Mouse (Mus musculus): ENCODE data around the gene Cd3eap.

Cd3eap gene

DNA sequence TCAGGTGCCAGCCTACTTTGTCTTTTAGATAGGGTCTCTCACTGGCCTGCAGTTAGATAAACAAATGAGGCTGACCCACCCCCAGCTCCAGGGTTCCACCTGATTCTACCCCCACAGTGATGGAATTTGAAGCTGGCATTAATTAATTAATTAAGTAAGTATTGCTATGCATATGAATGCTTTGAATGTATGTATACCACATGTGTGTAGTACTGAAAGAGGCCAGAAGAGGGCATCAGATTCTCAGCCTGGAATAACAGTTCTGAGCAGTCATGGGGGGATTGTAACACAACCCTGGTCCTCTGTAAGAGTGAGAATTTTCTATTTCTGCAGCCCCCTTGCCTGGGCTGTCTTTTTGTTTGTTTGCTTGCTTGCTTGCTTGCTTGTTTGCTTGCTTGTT is 30.9 kb downstream of the Cd3eap start:
- DNase-seq = no peak

DNA sequence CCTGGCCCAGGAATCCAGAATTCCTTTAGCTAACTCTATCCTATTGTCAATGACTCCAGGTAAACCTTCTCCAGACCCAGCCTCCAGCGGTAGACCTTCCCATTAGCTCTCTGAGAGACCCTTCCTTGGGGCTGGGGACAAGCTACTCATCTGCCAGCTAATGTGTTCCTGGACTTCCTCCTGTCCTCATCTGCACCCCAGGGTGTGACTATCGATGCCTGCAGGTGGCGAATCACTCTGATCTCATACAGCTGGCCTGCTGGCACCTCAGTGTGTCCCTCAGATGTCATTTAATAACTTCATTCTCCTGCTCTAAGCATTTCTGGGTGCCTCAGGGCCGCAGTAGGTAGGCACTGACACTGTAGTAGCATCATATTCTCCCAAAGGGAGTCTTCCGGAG is 31.5 kb downstream of the Cd3eap start:
- no peak for DNase-seq

DNA sequence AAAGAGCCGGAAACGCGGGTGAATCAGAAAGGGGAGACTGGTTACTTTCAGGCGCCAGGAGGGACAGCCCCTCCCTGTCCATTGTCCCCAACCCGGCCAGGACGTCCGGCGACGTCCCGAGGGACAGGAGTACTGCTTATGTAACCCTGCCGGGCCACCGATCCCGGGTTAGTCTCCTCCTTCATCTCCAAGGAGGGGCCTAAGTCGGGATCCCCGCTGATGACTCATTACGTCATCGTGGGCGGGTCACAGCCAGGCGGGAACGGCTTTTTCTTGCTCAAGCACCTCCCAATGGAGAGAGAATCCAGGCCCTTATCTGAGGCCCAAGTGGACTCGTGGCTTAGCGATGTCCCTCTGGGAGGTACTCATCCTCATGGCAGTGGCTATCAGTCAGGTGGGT is 32.2 kb downstream of the Cd3eap start:
- no peak for DNase-seq

DNA sequence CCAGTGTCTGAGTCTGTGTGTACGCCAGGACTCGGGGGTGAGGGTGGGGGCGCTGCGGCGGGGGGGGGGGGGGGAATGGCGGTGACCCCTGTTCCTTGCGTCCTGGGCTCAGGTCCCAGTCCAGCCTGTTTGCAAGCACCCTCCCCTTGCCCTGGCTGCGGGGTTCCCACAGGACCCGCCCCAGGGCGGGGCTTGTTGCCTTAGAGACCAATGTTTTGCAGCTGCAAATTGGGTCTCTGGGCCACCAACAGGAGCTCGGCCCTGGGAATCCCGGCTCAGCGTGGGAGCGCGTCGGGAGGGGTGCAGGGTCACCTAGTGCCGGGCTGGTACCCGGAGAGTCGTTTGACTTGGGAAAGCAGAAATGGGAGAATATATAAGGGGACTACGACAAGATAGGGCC is 32.9 kb downstream of the Cd3eap start:
- DNase-seq = no peak

DNA sequence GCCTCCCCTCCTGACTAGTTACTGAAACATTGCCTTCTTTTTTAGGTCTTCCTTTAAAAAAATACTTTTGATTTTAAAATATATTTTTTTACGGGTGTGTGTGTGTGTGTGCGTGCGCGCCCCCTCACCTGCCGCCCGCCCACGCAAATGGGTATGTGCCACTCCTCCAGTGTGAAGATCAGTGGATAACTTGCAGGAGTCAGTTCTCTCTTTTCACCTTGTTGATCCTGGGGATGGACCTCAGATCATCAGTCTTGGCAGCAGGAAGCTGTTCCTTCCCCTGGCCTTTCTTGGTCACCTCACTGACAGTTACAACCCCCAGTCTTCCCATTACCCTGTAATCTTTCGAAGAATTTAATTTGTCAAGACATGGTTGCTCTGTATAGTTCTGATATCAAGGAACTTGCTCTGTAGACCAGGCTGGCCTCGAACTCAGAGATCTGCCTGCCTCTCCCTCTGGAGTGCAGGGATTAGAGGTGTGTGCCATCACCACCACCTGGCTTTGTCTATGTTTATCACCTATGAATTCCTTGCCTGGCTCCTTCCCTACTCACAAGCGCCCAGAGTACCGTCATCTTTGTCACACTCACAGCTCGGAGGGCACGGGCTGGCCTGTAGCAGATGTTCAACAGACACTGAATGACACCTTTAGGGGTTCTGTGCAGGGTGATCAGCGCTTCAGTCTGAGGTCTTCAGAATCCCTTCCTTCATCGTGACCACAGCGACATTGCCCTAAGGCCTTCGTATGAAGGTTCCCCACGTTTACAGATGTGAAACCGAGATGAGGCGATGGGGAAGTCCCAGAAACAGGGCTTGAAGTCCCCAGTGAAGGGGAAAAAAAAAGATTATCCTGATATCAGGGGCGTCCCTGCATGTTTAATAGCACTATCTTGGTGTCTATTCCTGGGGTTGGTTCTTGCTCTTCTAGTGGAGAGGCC is 33.8 kb downstream of the Cd3eap start:
- no peak for DNase-seq

DNA sequence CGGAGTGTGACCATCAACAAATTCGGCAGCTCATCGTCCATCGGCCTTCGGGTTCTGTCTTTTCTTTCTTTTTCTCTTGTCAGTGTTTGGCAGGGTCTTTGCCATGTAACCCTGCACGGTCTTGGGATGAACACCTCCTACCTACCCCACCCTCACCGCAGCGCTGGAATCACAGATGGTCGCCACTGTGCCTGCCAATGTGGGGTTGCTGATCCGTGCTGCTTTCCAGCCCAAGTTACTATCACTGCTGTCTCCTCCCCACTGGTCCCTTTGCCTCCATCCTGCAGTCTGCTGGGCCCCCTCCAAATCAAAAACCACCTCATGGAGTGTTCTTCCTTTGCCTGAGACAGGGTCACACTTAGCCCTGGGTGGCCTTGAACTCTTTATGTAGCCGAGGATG is 35.1 kb downstream of the Cd3eap start:
- DNase-seq = no peak

DNA sequence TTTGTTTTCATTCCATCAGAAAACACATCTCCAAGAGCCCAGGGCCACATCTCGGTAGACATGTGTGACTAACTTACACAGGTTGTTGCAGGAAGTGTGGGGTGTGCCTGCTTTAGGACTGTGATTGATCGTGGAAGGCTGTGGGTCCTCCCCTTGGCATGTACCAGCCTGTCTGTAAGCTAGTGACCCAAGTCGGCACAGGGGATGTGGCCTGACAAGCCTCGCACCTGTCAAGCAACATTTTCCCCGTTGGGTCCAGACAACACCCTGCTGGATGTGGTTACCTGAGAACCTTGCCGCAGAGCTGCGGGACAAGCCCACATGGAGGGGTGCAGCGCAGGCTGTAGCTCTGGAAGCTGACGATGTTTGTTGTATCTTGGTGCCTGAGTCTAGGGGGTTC is 36.8 kb downstream of the Cd3eap start:
- DNase-seq = no peak

DNA sequence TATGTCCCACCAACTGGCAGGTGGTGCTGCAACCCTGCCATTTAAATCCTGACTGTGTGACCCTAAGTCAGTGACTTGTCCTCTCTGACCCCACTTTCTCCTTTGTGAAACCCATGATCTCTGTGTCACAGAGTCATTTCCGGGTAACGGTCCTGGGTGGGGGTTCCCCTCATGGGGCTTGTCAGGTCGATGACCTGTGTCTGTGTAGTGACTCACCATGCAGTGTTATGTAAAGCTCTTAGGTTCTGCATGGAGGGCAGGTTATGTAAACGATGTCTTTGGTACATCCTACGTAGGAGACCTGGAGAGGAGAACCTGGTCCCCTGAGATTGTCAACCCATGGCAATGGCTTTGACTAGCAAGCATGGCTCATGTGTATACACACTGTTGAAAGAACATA is 37.8 kb downstream of the Cd3eap start:
- no peak for DNase-seq

DNA sequence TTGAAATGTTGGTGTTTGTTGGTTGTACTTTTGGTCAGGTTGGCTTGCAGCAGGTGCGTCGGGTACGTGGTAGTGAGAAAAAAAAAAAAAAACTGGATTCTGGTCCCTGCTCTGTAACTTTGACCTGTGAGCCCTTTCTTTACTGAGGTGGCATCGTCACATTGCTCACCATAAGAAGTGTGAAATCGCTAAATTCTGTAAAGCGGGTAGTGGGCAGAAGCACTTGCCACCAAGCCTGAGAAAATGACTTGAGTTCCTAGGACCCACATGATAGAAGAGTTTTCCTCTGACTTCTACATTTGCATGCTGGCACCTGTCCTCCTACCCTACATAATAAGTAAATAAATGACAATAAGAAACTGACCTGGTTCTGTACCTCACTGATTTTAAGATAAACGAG is 38.6 kb downstream of the Cd3eap start:
- no peak for DNase-seq

DNA sequence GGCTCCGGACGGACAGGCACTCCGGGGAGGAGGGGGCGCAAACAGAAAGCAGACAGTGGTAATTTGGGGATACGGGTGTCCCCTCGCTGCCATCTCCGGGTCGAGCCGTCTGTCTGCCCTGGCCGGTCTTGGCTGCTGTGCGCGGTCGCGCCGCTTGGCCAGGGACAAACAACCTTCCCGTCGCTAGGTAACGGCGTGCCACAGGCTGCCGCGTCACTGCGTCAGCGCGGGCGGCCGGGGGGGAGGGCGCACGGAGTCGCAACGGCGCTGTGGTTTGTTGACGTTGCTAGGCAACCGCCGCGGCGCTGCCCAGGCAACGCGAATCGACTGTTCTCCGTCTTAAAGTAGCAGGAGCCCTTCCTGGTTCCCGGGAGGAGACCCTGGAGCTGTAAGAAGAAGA is 39.4 kb downstream of the Cd3eap start:
- peak; percentile 88 for DNase-seq

DNA sequence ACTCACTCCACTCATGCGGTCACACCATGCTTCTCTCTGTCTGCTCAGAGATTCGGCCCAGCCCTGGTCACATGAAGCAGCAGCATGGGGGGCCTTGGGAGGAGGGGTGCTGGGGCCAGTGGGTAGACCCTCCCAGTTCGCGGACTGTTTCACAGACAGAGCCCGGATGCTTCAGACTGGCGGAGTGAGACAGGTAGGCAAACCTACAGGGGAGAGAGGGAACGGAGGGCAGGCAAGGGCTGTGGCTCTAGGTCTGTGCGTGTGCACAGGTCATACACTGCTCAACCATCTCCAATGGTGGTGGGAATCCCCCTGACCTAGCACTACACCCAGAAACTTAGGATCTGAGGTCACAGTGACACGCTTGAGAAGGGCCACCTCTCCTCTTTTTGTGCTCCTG is 39.8 kb downstream of the Cd3eap start:
- no peak for DNase-seq

DNA sequence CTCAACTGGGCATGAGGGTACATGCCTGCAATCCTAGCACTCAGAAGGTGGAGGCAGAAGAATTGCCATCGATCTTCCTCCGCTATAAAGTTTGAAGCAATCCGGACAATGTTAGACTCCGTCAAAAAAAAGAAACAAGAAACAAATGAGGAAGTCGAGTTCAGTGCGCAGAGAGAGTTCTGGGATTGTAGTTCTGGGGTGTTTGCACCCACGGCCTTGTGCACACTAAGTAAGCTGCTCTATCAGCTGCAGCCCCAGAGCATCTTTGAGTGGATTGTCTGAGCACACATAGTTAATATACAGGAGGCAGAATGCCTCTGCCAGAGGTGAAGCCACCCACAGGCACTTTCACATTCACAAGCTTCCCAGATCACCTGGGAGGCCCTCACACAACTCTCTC is 40.6 kb downstream of the Cd3eap start:
- no peak for DNase-seq

DNA sequence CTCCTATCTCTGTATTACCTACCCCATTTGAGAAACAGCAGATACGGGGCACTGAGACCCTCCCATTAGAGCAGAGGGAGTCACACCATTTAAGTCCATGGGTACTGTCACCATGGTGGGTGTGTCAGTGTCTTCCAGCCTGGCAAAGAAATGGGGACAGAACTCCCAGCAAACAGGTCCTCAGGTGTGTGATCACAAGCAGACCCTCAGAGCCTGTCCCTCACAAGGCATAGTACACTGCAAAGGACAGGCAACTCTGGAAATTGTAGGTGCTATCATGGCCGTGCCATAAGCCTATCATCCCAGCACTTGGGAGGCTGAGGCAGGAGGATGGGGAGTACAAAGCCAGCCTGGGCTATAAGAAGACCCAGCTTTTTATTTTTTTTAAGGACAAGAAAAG is 41.1 kb downstream of the Cd3eap start:
- no peak for DNase-seq

DNA sequence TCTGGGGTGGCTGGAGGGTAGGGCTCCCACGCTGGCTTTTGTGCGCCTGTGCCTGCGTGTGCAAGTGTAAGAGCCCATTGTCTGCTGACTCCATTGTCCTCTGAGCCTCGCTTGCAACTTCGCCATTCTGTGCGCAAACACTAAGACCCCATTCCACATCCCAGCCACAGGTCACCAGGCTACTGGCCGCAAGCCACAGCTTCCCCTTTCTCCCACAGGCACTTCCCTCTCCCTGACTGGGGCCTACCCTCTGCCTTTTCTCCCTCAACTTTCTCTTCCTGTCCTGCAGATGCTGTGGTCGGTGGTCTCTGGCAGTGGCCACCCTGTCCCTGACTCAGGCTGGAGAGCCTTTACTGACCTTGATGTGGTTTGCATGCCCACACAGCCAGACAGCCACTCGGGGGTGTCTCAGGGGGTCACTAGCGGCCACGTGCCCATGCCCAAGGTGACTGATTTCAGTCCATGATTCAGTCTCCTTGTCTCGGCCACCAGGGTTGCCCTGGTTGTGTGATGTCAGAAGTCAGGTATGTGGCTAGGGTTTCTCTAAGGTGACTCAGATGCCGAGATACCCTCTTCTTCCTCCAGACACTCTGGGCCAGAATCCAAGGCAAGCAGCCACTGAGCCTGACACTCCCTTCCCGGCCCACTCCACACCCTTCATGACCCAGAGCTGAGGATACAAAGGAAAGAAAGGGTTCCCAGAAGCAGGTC is 42.7 kb downstream of the Cd3eap start:
- no peak for DNase-seq

DNA sequence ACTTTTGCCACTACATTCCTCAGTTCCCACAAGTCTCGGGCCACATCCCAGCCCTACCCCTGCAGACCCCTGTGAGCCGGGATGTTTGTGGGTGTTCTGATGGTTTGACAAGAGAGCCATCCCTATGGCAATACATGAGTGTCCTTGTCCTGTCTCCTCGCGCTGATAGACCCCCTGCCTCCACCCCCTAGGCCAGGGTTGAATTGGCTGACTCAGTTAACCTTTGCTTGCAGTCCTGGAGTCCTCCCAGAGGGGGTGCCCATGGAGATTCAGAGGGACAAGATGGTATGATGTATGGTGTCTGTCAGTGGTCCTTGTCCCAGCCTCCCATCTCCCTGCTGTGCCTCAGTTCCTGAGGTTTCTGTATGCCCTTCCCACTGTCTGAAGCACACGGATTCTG is 45.2 kb downstream of the Cd3eap start:
- DNase-seq = no peak

DNA sequence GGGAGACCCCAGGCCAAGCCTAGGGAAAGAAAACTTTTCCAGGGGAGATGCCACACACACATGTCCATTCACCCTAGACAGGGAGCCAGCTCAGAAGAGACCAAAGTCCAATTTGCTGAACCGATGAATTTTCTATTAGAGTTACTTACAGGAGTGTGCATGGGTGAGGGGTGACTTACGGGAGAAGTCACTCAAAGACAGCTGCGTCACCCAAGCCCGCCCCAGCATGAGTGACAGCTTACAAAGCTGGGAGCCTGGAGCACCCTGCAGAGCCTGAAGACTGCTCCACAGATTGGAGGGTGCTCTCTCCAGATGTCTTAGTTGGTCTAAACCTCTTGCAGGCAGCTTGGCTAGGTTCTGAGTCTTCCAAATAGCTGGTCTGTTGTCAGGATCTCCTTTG is 47.3 kb downstream of the Cd3eap start:
- DNase-seq = no peak

DNA sequence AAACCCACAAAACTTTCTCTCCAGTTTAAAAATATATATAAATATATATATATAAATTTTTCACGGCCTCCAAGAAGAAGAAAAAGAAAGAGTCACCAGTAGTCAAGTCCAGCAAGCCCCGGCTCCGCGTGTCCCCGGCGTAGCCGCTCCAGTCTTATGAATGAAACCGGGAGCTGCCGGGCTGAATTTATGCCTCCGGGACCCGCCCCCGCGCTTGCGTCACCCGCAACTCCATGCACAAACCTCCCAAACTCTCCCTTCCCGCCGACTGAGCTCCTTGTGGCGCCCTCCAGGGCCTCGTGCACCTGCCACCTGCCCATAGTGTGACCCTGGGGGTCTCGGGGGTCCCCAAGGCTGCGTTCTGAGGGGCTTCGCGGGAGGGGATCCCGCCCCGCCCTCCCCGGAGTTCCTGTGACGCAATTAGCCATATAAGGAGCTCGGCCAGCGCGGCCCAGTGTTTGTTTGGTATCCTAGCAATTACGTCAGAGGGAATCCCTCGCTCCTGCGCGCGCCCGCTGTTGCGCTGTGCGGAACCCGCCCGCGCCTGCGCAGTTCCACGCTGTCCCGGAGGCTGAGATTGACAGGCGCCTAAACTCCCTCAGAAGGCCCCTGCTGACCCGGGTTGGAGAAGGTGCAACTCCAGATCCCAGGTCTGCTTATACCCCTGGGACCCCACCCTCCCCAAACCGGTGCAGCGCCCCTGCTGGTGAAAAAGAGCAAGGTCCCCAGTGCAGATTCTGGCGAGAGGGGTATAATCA is 49.2 kb downstream of the Cd3eap start, which contains the start of gene Fosb:
Gene Fosb, minus strand, starts transcription at position 168 of the 758 bp plus-strand sequence.
- DNase-seq = peak; percentile 91

DNA sequence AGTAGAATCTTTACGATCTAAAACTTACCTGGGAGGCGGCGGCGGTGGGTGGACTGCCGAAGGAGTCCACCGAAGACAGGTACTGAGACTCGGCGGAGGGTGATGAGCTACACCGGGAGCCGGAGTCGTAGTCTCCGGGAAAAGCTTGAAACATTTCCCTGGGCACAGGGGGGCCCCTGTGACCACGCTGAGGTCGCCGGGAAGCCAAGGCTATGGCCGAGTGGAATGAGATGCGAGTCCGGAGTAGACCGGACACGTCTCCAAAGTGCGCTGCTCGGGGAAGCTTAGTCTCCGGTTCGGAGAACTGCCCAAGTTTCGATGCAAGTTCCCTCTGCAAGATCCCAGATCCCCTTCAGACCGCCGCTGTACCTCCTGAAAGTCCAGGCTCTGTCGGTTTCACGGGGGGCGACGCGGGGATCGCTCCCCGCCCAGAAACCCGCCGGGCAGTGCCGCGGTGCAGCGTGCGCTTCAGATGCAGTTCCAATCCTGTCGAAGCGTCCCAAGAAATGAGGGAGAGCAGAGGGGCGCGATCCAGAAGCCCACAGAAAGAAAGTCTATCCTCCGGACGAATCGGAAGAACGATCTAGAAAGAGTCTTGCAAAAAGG is 49.9 kb downstream of the Cd3eap start:
- DNase-seq = no peak

DNA sequence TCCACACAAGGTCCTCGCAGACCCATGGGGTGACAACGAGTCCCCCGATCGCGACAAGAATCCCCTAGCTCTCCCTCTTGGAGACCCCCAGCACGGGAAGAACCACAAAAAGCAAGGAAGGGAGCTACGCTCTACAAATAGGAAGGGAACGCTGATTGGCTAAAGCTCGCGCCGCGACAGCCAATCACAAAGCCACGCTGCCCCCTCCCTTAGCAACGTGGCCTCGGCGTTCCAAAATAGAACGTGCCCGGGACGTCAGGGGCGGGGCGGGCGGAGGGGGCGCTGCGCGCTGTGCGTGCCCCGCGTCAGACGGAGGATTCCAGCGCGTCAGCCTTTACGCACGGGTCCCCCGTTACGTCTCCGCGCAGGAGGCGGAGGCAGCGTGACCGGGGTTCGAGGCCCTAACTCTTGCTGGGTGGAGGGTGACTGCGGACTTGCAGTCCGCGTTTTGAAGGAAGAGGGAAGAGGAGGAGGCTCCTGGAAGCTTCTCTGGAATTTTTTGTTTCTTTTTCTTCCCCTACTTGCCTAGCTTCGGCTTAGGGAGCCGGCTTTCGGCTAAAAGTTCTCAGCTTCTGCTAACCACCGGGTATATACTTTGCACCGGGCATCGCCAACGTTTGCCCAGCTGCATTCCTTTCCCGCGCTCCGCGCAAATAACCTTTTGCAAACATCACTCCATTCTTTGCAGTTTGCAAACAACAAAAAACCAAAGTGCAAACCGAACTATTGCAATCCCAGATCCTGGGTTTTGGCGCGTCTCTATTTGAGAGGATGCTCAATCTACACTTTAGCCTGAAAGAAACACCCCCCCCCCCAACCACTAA is 50.6 kb downstream of the Cd3eap start:
- peak; percentile 96 for DNase-seq

DNA sequence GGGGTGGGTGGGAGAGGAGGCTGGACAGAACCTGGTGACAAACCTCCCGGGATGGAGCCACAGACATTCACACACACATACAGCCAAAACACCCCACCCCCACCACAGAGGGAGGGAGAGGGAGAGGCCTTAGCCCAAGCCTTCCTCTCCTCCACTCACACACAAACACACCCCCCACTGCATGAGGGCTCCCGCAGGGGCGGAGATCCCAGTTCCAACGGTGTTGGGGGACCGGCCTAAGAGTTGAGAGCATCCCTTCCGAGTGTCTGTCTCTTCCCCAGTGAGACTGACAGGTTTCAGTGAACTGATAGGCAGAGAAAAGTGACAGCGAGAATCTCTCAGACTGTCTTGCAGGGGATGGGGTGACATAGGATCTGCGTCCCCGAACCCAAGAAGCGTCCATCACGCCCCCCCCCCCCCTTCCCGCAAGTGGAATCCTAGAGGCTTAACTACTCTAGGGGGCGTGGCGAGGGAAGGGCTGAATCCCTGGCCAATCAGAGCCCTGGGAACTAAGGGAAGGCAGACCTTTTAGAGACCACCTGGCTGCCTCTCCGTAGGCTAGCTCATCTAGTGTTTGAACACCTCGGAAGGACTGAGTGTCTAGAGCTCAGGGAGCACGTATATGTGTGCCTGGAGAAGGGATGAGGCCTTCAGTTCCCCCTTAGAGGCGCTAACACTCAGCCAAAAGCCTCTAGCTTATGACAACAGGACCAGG is 51.4 kb downstream of the Cd3eap start:
- no peak for DNase-seq

All from thymus, postnatal 25 days (tissue).